Mouse (Mus musculus): ENCODE measurements around the gene Vmo1.
"Not testable (repeated sequence)": the region's sequence is repeated elsewhere in the genome, so short reads cannot be mapped to it uniquely, and the experiment has no call there.

Vmo1 gene

DNA sequence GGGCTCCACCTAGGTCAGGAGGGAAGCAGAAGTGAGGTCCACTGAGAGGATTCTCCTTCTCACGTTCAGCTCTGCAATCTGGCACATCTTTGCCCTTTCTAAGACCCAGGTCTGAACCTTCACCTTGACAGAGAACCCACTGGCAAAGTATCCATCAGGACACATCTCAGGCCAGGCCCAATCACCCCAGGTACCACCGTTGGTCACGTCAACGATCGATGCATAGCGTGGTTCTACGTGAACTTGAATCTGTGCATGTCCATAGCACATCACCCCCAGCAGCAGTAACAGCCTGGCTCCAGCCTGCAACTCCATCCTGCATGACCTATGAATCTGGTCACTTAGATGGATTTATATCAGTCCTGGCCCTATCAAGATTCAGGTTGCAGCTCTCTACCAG lies at the start of gene Vmo1:
Vmo1 (minus strand) TSS at position 329 of the 400 bp plus-strand sequence.
- in situ Hi-C loops (cut with MboI, MseI) = no loop called here

DNA sequence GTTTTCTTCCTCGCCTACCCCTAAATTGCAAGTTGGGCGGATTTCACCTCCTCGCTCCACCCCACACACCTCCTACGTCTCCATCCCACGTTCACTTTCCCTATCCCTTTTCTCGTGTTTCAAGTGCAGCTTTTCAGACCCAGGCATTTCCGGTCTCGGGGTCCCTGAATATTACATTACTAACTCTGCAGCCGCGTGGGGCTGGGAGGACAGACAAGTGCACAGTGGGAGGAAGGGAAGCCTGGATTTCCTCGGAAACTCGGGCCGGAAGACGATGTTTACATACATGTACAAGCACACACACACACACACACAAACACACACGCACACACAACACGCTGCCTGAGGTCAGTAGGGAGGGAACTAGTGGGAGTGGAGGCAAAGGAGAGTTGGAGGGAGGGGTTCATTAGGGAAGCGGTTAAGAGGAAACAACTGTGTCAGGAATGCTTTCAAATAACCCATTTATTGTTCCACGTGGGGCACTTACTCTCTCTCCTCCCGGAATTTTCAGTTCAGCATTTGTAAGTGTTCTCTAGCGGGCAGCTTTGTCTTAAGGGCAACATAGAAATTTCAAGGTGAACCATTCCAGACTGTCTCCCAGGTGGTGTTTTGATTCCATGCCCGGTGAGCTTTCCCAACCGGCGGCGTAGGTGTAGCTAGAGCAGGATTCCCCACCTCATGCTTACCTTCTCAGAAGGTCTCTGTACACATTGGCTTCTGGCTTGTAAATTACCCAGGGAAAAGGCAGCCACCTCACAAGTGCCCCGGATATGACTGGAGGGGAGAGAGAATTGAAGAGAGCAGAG lies 49.3 kb upstream of the Vmo1 start:
- in situ Hi-C loops (cut with MboI, MseI) = no loop called here

DNA sequence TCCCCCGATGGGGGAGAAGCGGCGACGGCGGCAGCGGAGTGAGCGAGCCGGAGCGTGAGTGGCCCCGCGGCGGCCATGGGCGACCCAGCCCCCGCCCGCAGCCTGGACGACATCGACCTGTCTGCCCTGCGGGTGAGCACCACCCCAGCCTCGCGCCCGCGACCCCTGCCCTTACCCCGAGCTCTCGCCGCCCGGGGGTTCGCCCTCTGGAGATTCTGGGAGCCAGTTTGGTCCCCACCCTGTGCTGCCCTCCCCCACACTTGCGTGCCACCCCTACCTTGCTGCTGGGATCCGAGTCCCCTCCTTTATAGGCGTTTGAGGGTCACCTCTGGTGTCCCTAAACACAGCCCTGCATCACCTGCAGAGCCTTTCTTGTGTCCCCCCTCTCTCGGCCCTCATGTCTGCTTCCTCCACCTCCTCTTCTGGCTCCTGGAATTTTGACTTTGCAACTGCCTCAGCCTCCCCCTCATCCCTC lies 48.6 kb upstream of the Vmo1 start:
- in situ Hi-C loops (cut with MboI, MseI) = no loop called here

DNA sequence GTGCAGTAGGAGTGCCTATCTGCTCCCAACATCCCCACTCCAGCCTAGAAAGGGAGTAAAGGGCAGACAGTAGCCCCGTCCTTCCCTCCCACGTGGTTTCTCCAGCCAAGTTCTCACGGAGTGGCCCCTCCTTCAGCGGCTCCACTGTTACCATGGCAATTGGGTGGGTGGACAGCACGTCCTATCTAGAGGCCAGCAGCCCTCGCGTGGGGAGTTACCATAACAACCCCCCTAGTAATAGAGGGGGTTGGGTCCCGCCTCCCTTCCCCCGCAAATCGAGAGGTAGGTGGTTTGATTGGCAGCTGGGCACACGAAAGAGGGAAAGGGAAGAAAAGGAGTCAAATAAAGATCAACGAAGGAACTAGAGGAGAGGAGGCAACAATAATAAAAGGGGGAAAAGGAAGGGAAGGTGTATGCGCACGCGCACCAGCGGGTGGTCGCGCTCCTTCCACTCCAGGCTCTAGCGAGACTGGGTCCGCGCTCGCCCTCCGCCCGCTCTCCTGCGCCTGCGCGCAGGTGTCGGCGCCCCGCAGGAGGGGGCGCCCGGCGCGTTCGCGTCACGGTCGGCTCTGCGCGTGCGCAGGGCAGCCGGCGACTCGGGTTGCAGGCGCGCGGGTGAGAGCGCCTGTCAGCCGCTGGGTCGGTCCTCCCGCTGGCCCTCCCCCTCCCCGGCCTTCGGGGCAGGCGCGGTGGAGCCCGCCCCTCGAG lies 48.0 kb upstream of the Vmo1 start, which contains the start of gene Mink1:
Mink1 (plus strand) TSS at position 595 of the 708 bp plus-strand sequence.
- in situ Hi-C loops (cut with MboI, MseI) = no loop called here

DNA sequence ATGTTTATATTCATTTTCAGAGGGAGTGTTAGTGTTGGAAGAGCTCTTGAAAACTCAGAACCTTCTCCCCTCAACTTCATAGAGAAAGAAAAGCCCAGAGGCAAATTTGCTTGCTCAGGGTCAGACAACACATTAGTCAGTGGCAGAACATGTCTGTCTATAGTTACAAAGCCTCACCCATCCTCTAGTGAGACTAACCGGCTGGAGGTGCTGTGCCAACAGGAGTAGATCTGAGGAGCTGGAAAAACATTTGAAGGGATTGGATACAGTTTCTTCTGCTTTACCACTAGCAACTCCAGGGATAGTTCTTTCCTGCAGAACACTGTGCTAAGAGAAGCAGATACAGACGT lies 47.5 kb upstream of the Vmo1 start:
- in situ Hi-C loops (cut with MboI, MseI) = no loop called here

DNA sequence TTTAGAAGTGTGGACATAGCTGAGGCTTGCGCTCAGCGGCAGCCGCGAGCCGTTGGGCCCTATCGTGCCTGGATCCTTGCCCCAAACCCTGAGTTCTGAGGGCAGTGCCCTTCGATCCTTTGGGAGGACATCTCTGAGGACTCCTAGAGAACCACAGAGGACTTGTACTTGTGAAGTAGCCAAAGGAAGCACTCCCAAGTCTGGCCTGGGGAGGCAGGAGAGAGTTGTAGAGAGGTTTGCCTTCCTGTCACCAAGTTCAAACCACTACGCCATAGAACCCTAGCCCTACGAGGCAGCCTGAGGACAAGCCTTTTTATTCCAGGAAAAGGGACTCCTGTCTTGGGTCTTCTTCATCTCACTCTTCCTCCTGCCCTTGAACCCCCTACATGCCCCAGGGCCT lies 43.1 kb upstream of the Vmo1 start:
- in situ Hi-C loops (cut with MboI, MseI) = no loop called here

DNA sequence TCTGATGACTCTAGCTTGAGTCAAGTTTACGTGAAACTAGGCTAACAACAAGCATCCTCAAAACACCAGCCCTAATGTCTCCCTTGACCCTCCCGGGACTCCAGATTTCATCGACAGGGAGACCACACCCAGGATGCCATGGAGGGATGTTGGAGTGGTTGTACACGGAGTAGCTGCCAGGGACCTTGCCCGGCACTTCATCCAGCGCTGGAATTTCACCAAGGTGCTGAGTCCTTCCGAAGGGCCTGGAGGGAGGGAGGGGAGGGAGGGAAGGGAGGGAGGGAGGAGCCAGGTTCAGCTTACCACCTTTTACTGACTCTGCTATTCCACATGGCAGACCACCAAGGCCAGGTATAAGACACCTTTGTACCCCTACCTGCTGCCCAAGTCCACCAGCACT lies 39.5 kb upstream of the Vmo1 start:
- in situ Hi-C loops (cut with MboI, MseI) = no loop called here

DNA sequence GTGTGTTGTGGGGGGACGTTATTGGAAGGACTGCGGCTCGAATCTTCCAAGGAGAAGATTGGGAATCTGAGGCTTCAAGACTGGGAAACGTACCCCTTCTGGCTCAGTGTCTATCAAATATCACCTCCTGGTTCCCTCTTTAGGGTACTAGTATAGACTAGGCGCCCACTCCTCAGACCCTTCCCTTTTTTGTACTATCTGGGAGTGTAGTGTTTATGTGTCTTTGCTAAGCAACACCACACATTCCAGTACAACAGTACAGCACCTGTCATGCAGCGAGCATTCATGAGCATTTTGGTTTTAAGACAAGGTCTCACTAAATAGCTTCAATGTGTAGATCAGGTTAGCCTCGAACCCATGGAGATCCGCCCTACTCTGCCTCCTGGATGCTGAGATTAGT lies 37.1 kb upstream of the Vmo1 start:
- in situ Hi-C loops (cut with MboI, MseI) = no loop called here

DNA sequence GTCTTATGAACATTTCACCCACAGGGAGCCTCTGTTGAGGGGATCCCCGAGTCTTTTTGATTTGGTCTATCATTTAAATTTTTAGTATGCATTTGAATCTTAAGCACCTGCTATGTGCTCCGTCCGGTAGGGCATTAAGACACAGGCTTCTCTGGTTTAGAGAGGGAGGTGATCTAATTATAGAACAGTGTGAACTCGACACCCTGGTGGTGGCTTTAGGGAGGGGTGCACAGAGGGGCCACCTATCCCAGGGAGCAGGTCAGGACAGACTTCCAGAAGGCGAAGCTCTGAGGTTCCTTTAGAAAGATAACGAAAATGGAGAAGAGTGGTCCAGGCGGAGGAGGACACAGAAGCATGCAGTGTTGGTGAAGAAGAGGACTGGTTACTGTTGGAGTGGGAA lies 30.1 kb upstream of the Vmo1 start:
- in situ Hi-C loops (cut with MboI, MseI) = loop anchor here (5.0 kb wide), 1 partner anchor 58 kb away; no protein-coding TSS in a partner anchor

DNA sequence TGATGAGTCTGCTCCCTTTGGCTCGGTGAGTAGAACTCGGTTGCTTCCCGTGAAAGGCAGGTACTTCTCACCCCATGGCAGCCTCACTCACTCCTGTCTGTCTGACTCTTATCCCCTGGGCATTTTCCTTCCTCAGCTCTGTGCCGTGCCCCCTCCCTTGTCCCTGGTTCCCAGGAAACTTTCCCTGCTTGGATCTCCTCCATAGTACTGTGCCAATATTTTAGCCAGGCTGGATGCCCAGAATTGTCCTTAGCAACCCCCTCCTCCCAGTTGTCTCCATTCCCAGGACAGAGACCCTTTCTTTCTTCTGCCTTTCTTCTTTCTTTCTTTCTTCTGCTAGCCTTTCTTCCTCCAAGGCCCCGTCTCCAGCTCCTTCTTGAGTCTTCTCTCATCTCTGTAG lies 27.0 kb upstream of the Vmo1 start:
- in situ Hi-C loops (cut with MboI, MseI) = loop anchor here (5.0 kb wide), 1 partner anchor 61 kb away; no protein-coding TSS in a partner anchor

DNA sequence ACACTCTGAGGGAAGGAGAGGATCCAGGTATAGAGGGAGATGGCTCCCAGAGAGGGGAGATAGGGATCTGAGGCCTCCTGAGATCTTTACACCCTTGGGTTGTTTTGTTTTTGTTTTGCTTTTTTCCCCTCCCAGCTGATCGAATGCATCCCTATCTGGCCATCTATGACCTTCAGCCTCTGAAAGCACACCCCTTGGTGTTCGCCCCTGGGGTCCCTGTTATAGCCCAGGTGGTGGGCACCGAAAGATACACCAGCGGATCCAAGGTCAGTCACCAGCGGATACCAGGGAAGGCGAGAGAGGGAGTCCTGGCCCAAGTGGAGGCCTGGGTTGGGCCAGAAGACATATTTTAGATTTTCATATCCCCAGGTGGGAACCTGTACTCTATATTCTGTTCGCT lies 26.5 kb upstream of the Vmo1 start:
- in situ Hi-C loops (cut with MboI, MseI) = loop anchor here (5.0 kb wide), 1 partner anchor 61 kb away; no protein-coding TSS in a partner anchor

DNA sequence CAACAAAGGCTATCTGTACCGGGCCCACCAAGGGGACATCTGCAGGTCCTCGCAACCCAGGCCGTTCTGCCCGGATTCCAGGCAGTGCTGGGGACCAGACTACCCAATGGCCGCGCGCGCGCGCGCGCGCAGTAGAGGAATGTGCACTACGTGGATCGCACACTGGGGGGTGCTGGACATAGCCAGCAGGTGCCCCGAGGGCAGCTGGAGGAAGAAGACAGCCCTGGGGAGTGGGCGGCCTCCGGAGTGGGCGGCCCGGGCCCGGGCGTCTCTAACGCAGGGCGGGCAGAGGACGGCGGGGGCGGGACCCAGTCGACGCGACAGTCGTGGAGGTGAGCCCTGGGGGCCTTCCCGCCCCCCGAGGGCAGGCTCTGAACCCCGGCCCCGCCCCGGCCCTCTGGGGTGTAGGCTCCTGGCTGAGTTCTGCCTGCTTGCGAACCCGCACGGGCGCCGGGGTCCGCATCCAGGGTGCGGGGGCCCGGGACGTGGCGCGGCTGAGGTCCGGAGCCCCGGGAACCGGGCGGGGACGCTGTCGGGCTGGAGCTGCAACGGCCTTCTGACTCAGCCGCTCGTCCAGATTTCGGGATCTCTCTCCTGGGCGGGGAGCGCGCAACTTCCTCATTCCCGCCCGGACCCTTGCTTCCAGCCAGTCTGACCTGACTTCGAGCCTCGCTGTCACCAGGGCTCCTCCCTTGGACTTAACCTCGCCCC lies 25.6 kb upstream of the Vmo1 start, which contains the start of gene Pld2:
Pld2 (plus strand) TSS at position 188 of the 711 bp plus-strand sequence.
- in situ Hi-C loops (cut with MboI, MseI) = loop anchor here (5.0 kb wide), 1 partner anchor 62 kb away; no protein-coding TSS in a partner anchor

DNA sequence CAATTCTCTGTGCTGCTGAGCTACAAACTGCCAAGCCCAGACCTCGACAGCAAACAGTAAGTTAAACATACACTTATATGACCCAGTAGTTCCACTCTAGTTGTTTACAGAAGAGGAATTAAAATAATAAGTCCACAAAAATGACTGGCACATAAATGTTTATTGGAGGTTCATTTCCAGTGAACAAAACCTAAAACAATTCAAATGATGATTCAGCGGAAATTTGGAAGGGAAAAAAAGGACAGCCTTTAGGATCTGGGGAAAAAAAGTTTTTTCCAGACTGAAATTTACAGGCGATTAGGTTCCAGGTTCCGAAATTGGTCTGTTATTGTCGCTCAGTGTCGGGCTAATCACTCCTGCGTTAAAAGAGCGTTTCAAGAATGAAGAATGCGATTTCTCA lies 25.0 kb upstream of the Vmo1 start:
- in situ Hi-C loops (cut with MboI, MseI) = no loop called here

DNA sequence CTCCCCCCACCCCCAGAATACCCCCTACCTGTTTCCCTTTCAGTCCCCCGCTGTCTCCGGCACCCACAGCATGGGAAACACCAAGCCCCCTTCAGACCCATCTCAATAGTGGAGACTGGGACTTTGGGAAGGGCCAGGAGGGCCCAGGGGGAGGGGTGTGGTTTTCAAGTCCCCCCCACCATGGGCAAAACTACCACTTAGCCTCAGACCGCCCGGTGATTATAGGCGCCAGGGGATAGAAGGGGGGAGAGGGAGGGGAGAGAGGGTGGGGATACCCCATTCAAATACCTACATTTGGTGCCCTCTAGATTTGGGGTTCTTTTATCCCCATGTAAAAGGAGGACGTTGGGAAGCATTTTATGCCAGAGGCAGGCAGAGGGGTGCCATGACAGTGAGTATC lies 18.4 kb upstream of the Vmo1 start, which contains the start of gene Gm40193:
Gm40193 (minus strand) TSS at position 101 of the 400 bp plus-strand sequence.
- in situ Hi-C loops (cut with MboI, MseI) = no loop called here

DNA sequence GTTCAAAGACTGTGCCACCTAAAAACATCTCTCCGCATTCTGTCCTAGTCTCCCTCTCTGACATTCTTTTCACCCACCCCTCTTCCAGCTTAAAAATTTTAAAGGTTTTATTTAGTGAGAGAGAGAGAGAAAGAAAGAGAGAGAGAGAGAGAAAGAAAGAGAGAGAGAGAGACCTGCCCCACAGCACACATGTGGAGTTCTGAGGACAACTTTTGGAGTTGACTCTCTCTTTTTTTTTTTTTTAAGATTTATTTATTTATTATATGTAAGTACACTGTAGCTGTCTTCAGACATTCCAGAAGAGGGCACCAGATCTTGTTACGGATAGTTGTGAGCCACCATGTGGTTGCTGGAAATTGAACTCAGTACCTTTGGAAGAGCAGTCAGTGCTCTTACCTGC lies 16.6 kb upstream of the Vmo1 start:
- in situ Hi-C loops (cut with MboI, MseI) = not testable (repeated sequence)

DNA sequence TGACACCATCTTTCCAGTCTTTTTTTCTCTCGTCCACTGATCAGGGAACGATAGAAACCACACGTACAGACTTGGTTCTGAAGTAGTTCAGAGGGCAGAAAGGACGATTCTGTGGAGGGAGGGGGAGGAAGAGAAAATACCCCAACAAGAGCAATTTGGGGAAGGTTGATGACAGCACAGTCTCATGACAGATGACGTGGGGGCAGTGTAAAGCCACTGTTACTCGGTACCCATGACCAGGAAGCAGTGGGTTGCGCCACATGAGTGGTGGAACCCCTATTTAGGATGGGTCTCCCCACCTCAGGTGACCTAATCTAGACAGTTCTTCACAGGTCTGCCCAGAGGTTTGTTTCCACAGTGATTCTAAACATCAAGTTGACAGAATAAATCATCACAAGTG lies 14.2 kb upstream of the Vmo1 start:
- in situ Hi-C loops (cut with MboI, MseI) = no loop called here

DNA sequence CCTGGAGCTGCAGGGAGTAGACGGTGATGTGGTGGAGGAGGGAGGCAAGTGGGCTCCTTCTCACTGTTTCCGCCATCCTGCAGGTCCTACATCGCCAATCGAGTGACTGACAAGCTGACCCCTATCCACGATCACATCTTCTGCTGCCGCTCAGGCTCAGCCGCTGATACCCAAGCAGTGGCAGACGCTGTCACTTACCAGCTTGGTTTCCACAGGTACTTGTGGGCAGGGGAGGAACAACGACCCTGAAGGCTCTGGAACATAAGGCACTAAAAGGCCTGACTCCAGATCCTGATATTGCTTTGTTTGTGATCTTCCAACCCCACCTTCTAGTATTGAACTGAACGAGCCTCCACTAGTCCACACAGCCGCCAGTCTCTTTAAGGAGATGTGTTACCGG lies 11.8 kb upstream of the Vmo1 start:
- in situ Hi-C loops (cut with MboI, MseI) = no loop called here

DNA sequence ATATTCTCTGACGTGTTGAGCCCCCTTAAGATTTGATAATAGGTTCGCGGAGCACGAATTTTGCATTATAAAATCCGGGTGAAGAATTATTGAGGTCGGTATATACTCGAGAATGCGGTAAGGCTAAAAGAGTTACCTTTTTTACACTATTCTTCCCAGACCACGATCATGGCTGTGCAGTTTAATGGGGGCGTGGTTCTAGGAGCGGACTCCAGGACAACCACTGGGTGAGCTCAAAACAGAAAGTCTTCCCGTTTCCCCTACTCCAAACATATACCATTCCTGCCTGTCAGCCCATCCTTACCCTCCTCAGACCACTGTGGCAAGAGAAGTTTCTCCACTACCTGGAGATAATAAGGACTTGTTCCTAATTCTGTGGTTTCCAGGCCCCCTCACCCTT lies 11.3 kb upstream of the Vmo1 start:
- in situ Hi-C loops (cut with MboI, MseI) = no loop called here

DNA sequence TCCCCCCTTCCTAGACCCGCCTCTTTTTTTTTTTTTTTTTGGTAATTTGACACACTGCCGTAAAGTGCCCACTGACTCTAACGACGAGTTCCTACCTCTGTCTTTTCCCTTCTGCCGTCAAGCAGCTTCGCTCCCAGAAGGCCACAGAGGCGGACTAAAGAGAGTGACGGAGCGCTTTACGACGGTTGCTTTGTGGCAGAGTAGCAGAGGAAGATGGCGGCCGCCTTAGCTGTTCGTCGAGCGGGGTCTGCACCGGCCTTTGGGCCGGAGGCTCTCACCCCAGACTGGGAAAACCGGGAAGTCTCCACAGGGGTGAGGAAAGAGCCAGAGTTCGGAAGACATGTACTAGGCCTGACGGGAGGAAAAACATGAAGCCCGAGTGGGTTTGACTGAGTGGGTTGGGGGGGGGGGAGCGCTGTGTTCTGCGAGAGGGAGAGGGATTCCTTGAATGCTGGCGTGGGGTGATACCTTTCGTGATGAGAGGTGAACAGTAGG lies 10.8 kb upstream of the Vmo1 start, which contains the start of gene Psmb6:
Psmb6 (plus strand) TSS at position 184 of the 495 bp plus-strand sequence.
- in situ Hi-C loops (cut with MboI, MseI) = no loop called here

DNA sequence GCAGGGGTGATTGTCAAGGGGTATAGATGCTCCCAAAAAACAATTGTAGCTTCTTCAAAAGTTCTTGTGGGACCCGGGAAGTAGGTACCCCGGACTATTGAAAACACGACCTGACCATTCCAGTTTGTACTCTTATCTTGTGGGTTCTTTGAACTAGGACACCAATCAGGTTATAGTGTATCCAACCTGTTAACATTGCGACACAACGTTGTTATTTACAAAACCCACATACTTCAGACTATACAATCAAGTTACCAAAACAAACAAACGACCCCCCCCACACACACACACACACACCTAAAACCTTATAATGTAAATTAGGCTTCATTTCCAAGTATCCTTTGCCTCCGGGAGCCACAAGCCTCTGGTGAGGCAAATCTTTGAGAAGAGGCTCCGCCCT lies 10.4 kb upstream of the Vmo1 start:
- in situ Hi-C loops (cut with MboI, MseI) = loop anchor here (5.0 kb wide), 1 partner anchor 233 kb away; no protein-coding TSS in a partner anchor

DNA sequence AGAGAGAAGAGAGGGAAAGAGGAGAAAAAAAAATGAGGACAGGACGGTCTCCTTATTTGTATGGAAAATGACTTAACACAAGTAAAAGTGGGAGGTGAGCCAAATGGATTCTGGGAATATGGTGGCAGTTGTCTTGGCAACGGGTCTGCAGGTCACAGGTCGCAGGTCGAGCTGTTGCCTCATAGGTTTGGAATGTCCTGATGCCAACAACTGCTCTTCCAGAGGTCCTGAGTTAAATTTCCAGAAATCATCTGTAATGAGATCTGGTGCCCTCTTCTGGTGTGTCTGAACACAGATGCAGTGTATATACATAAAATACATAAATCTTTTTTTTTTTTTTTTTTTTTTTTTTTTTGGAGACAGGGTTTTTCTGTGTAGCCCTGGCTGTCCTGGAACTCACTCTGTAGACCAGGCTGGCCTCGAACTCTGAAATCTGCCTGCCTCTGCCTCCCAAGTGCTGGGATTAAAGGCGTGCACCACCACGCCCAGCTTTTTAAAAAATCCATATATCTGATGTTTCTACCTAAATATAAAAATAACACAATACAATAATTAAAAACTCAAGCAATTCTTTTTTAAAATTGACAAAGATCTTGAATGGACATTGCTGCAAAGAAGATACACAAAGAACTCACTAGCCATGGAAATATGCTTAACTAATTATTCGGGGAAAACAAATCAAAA lies 9.0 kb upstream of the Vmo1 start:
- in situ Hi-C loops (cut with MboI, MseI) = loop anchor here (5.0 kb wide), 1 partner anchor 234 kb away; no protein-coding TSS in a partner anchor
